In genomic region chr17:43899405-43900092, GRCm38 (mm10) we compare ENCODE assay signal across 23 mouse cellular contexts.
DNase-seq lines count a peak whose midpoint lies in the region; ATAC-seq and TF ChIP-seq lines count a peak whose summit lies in the region.
"Had no signal": no experiment of that assay in that cellular context is flagged by ENCODE, and none has a peak within 500 bp of the region (broad histone marks: within the 10 kb centered on the region; RNA-seq: fewer than 3 reads in every experiment).

No protein-coding gene starts in this region.

- no peaks in the 10 kb centered on the region for H3K9me3 ChIP-seq in lung, postnatal 0 days (ENCODE audit: low read length)
- H3K9me3 ChIP-seq: forebrain, embryonic 15.5 days; heart, embryonic 12.5 days; limb, embryonic 10.5 days; midbrain, embryonic 10.5 days had no signal

- no peak overlapping the region for H3K4me3 ChIP-seq in lung, postnatal 0 days (ENCODE audit: low read depth, low read length)
- H3K4me3 ChIP-seq in gastrocnemius, adult 2 months, result no peak overlapping the region
- H3K4me3 ChIP-seq: forebrain, embryonic 15.5 days; heart, embryonic 12.5 days; left cerebral cortex, adult 2 months; limb, embryonic 10.5 days; midbrain, embryonic 10.5 days had no signal

- no peaks in the 10 kb centered on the region for H3K36me3 ChIP-seq in lung, postnatal 0 days (ENCODE audit: insufficient read depth, low read length)
- H3K36me3 ChIP-seq: forebrain, embryonic 15.5 days; heart, embryonic 12.5 days; limb, embryonic 10.5 days; midbrain, embryonic 10.5 days had no signal

- no peak overlapping the region for H3K4me2 ChIP-seq in lung, postnatal 0 days (replicated peaks; ENCODE audit: low read depth, low read length)
- H3K4me2 ChIP-seq: forebrain, embryonic 15.5 days; heart, embryonic 12.5 days had no signal

- TF ChIP-seq EP300 in lung, postnatal 0 days (IDR thresholded peaks at IDR 0.05), result peak; percentile 45; the same call in 1 of the 2 replicates

- H3K9ac ChIP-seq in lung, postnatal 0 days (replicated peaks; ENCODE audit: low read depth), result no peak overlapping the region
- H3K9ac ChIP-seq: forebrain, embryonic 15.5 days; heart, embryonic 12.5 days had no signal

- peak; percentile 50 for ATAC-seq in lung, postnatal 0 days
- ATAC-seq: forebrain, embryonic 15.5 days; hindbrain, postnatal 0 days; intestine, embryonic 16.5 days; midbrain, embryonic 16.5 days; Patski had no signal

- no peaks in the 10 kb centered on the region for H3K27me3 ChIP-seq in lung, postnatal 0 days (replicated peaks; ENCODE audit: insufficient read depth, low read length)
- H3K27me3 ChIP-seq: forebrain, embryonic 15.5 days; heart, embryonic 12.5 days; Patski had no signal

- no peaks in the 10 kb centered on the region for H3K4me1 ChIP-seq in lung, postnatal 0 days (ENCODE audit: insufficient read depth, low read depth, low read length)
- H3K4me1 ChIP-seq: forebrain, embryonic 15.5 days; limb, embryonic 10.5 days; midbrain, embryonic 10.5 days had no signal

- DNase-seq in adrenal gland, postnatal 14 days, result peak; percentile 6
- DNase-seq in adrenal gland, postnatal 10 days, result no peak
- peak; percentile 20 for DNase-seq in lung, postnatal 0 days (ENCODE audit: low spot score)
- DNase-seq in lung, postnatal 4 days, result no peak
- peak; percentile 43 for DNase-seq in gastrocnemius, adult 2 months
- peak; percentile 35 for DNase-seq in lung, postnatal 36 days
- DNase-seq in kidney, adult 8-10 months, result no peak
- DNase-seq in spleen, postnatal 4 days (ENCODE audit: low spot score in 2 of 2), result no peak
- DNase-seq: adrenal gland, adult 2 months; cerebellum, adult 2 months; cerebellum, postnatal 25 days; heart, postnatal 10 days; kidney, postnatal 36 days; thymus, postnatal 25 days had no signal

- WGBS in lung, postnatal 0 days, result 60% methylated on average over 4 of the region's 4 CpGs

- no peak for TF ChIP-seq CTCF in lung, postnatal 0 days (IDR thresholded peaks at IDR 0.05)
- TF ChIP-seq CTCF in gastrocnemius, adult 2 months (IDR thresholded peaks at IDR 0.05), result no peak

- intact Hi-C loops in gastrocnemius, adult 2 months (cut with DNase I), result no loop called here

- no peak overlapping the region for H3K27ac ChIP-seq in lung, postnatal 0 days (ENCODE audit: low read length)
- peak overlapping the region; percentile 67 for H3K27ac ChIP-seq in gastrocnemius, adult 2 months
- H3K27ac ChIP-seq: forebrain, embryonic 15.5 days; hindbrain, postnatal 0 days; left cerebral cortex, adult 2 months; limb, embryonic 10.5 days; midbrain, embryonic 10.5 days had no signal

Comparison
In these comparisons a context has a peak if more than half of its experiments do, and no peak if none do; other contexts are left out.
1. DNase-seq: peak in adrenal gland, postnatal 14 days (single experiment), lung, postnatal 0 days (single experiment), gastrocnemius, adult 2 months (single experiment) and lung, postnatal 36 days (single experiment); none in adrenal gland, postnatal 10 days (single experiment), lung, postnatal 4 days (0 of 2), kidney, adult 8-10 months (0 of 2) and spleen, postnatal 4 days (0 of 2).